Mouse (Mus musculus) embryonic fibroblast, embryonic 13.5 days (primary cell): ENCODE results near the gene Raly.

ENCODE experiments used
- CTCF ChIP-seq: IDR thresholded peaks from 2 replicates; pipeline ENCODE4 v1.5.1; 2011; ENCODE audit warnings: mild to moderate bottlenecking, control low read depth, low read length, moderate library complexity, borderline replicate concordance; ENCODE audit not compliant: insufficient read depth
- POLR2A ChIP-seq: IDR thresholded peaks from 2 replicates; pipeline ENCODE4 v1.6.1; 2011; ENCODE audit warnings: low read depth, mild to moderate bottlenecking, control low read depth, low read length, moderate library complexity

DNA sequence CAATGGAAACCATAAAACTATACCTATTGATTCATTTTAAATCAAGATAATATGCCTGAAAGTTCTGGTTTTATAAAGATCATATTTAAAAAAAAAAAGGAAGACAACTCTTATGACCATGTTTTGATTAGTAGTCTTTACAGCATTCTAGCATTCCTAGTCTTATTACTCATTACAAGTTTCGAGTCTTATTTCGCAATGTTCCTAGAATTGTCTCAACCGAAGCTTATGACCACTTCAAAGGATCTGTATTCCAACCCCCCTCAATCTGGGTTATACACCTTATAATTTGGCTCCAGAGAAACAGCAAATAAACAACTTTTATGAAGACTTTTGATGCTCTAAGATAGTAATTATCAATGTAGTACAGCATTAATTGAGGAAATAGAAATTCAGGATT is 111.2 kb downstream of the Raly start:
- no peak for TF ChIP-seq CTCF
- no peak for TF ChIP-seq POLR2A
